Comparison of ENCODE assay signal across 8 mouse cellular contexts in the genomic region with DNA sequence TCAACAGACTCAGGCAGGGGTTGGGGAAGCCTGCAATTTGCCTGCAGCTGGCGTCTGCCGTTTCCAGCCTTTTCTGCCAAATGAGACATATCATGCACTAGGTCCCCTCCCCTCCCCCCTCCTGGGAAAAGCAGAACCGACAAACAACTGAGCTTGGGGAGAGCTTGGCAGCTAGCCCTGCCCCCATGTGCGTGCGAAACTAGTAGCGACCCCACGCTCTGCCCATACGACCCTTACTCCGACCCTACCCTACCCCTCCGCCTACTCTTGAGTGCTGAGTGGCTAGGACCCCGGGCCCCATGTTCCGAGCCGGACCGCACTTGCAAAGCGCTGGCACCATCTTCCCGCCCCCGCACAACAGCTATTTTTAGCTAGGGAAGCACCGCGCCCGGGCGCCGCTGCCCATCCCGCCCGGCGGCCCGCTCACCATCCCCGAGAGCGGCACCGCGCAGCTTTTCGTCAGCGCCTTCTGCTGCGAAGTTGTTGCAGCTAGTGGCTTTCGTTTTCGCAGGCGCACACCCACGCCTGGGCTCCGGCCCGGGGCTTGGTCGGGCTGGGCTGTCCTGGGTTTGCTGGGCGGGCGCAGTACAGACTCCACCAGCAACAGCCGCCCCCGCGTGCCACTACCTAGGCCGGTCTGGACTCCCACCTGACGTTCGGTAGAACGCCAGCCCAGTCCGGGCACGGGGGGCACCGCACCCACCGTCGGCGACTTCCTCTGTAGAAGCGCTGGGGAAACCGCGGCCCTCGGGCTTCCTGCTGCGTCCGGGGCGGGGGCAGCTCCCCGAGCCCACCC. TPM values are rescaled to one million over a fixed set of nuclear protein-coding genes. Genes with fewer than 3 reads are reported as not detected.
DNase-seq lines count a peak whose midpoint lies in the region; ATAC-seq and TF ChIP-seq lines count a peak whose summit lies in the region.

No protein-coding gene starts in this region.

- in situ Hi-C loops in ES-E14 (cut with MboI; ENCODE audit: low sequenced_read_pairs in 2 of 2, unreplicated experiment in 2 of 2) = no loop called here

- WGBS in forebrain, embryonic 13.5 days = 1% methylated on average over 63 of the region's 63 CpGs
- under 1% methylated on average over 63 of the region's 63 CpGs for WGBS in heart, postnatal 0 days
- WGBS in neural tube, embryonic 14.5 days = under 1% methylated on average over 56 of the region's 63 CpGs

- ATAC-seq in cerebellum, adult (ENCODE audit: insufficient number of reproducible peaks, low FRiP score, low TSS enrichment) = peak; percentile 64
- peak; percentile 73 for ATAC-seq in forebrain, embryonic 13.5 days
- peak; percentile 75 for ATAC-seq in heart, postnatal 0 days (ENCODE audit: insufficient read depth, low read depth)
- ATAC-seq in neural tube, embryonic 14.5 days (ENCODE audit: low read depth) = peak; percentile 69

- H3K4me3 ChIP-seq in ES-E14 (ENCODE audit: insufficient read depth in 1 of 2, low read depth in 1 of 2, low read length in 2 of 2, poor library complexity in 1 of 2, severe bottlenecking in 1 of 2) = peak overlapping the region; percentile 66 to 84
- H3K4me3 ChIP-seq in forebrain, embryonic 13.5 days = peak overlapping the region; percentile 59
- peak overlapping the region; percentile 84 for H3K4me3 ChIP-seq in heart, postnatal 0 days (ENCODE audit: low read depth, low read length)
- H3K4me3 ChIP-seq in neural tube, embryonic 14.5 days (ENCODE audit: low read depth, low read length) = peak overlapping the region; percentile 44

- DNase-seq in ES-E14 (ENCODE audit: low read depth, low spot score) = no peak
- DNase-seq in heart, postnatal 0 days (ENCODE audit: low spot score) = peak; percentile 44
- DNase-seq in kidney, postnatal 4 days = peak; percentile 78 to 86
- peak; percentile 73 to 78 for DNase-seq in lung, adult 18-20 months
- DNase-seq in testis, postnatal 10 days (ENCODE audit: low spot score) = peak; percentile 82

- peaks cover 18% of the 10 kb centered on the region; the same call in 1 of the 2 replicates for H3K27me3 ChIP-seq in forebrain, embryonic 13.5 days
- no peaks in the 10 kb centered on the region for H3K27me3 ChIP-seq in heart, postnatal 0 days (ENCODE audit: control insufficient read depth, insufficient read depth, low read length)
- no peaks in the 10 kb centered on the region for H3K27me3 ChIP-seq in neural tube, embryonic 14.5 days (ENCODE audit: control insufficient read depth, insufficient read depth, low read length)

- no peak for TF ChIP-seq EP300 in heart, postnatal 0 days (IDR thresholded peaks at IDR 0.05; ENCODE audit: low read depth)

- peaks cover 2 to 10% of the 10 kb centered on the region in 2 experiments; a peak in 1 of 4 replicates for H3K4me1 ChIP-seq in ES-E14 (ENCODE audit: control insufficient read depth in 2 of 2, insufficient read depth in 2 of 2, low read length in 2 of 2, poor library complexity in 1 of 2)
- H3K4me1 ChIP-seq in forebrain, embryonic 13.5 days = peaks cover 30% of the 10 kb centered on the region
- H3K4me1 ChIP-seq in heart, postnatal 0 days (ENCODE audit: control insufficient read depth, insufficient read depth) = peaks cover 11% of the 10 kb centered on the region
- H3K4me1 ChIP-seq in neural tube, embryonic 14.5 days (ENCODE audit: control insufficient read depth, insufficient read depth, low read length) = peaks cover 16% of the 10 kb centered on the region; the same call in 1 of the 2 replicates

- H3K27ac ChIP-seq in ES-E14 (ENCODE audit: insufficient read depth, low read depth, low read length, poor library complexity, severe bottlenecking) = no peak overlapping the region
- H3K27ac ChIP-seq in forebrain, embryonic 13.5 days = peak overlapping the region; percentile 77
- peak overlapping the region; percentile 73 for H3K27ac ChIP-seq in heart, postnatal 0 days (ENCODE audit: low read depth)
- peak overlapping the region; percentile 62 for H3K27ac ChIP-seq in neural tube, embryonic 14.5 days (ENCODE audit: low read depth, low read length)

- H3K9ac ChIP-seq in ES-E14 (ENCODE audit: insufficient read depth, low read depth, low read length, poor library complexity, severe bottlenecking) = peak overlapping the region; percentile 65
- H3K9ac ChIP-seq in forebrain, embryonic 13.5 days = peak overlapping the region; percentile 80
- H3K9ac ChIP-seq in heart, postnatal 0 days (replicated peaks; ENCODE audit: low read depth, low read length) = peak overlapping the region; percentile 76
- H3K9ac ChIP-seq in neural tube, embryonic 14.5 days (replicated peaks; ENCODE audit: low read depth, low read length) = peak overlapping the region; percentile 54

- peaks cover 26% of the 10 kb centered on the region; the same call in 1 of the 2 replicates for H3K36me3 ChIP-seq in ES-E14 (ENCODE audit: control insufficient read depth, insufficient read depth, low read length, poor library complexity, severe bottlenecking)
- H3K36me3 ChIP-seq in forebrain, embryonic 13.5 days (ENCODE audit: poor library complexity, severe bottlenecking) = peaks cover 28% of the 10 kb centered on the region
- H3K36me3 ChIP-seq in heart, postnatal 0 days (replicated peaks; ENCODE audit: control insufficient read depth, insufficient read depth, low read length) = peaks cover 19% of the 10 kb centered on the region
- peaks cover 5% of the 10 kb centered on the region; the same call in 1 of the 2 replicates for H3K36me3 ChIP-seq in neural tube, embryonic 14.5 days (ENCODE audit: control insufficient read depth, insufficient read depth, low read length)

- no peak for TF ChIP-seq CTCF in heart, postnatal 0 days (IDR thresholded peaks at IDR 0.05; ENCODE audit: low read depth)

- H3K9me3 ChIP-seq in ES-E14 (ENCODE audit: control insufficient read depth, insufficient read depth, low read depth, low read length) = no peaks in the 10 kb centered on the region
- H3K9me3 ChIP-seq in forebrain, embryonic 13.5 days (replicated peaks) = no peaks in the 10 kb centered on the region
- H3K9me3 ChIP-seq in heart, postnatal 0 days (replicated peaks; ENCODE audit: control insufficient read depth, low read length) = no peaks in the 10 kb centered on the region
- H3K9me3 ChIP-seq in neural tube, embryonic 14.5 days (ENCODE audit: control insufficient read depth, low read length) = no peaks in the 10 kb centered on the region

- peak overlapping the region; percentile 99 for H3K4me2 ChIP-seq in forebrain, embryonic 13.5 days
- peak overlapping the region; percentile 87 for H3K4me2 ChIP-seq in heart, postnatal 0 days (ENCODE audit: low read depth, low read length)
- H3K4me2 ChIP-seq in neural tube, embryonic 14.5 days (ENCODE audit: low read depth, low read length) = peak overlapping the region; percentile 96

TF ChIP-seq in ES-E14, 5 proteins besides CTCF, POLR2A, EP300 and RAD21:
- TF ChIP-seq ZC3H11A (IDR thresholded peaks at IDR 0.05; ENCODE audit: borderline replicate concordance, low read depth, low read length) (no peak), CHD2 (IDR thresholded peaks at IDR 0.05; ENCODE audit: low read depth, low read length) (no peak), ZNF384 (IDR thresholded peaks at IDR 0.05; ENCODE audit: low read depth, low read length) (no peak), HCFC1 (IDR thresholded peaks at IDR 0.05; ENCODE audit: borderline replicate concordance, insufficient read depth, low read length) (no peak), MAFK (IDR thresholded peaks at IDR 0.05; ENCODE audit: insufficient read depth, low read depth, low read length) (no peak)

RNA-seq across cellular contexts. Expression of a gene that starts 23.5 kb away (rescaled TPM):
- total RNA-seq in ES-E14 (2012; rRNA removed) = 10.4 and 20.1 TPM in 2 replicates
- 0.97 and 1.1 TPM in 2 replicates for polyA plus RNA-seq in forebrain, embryonic 13.5 days (2015; fragmentation: Nextera tagmentation; extraction: Ambion mirVana)
- 6.1 and 7.9 TPM in 2 replicates for total RNA-seq in heart, postnatal 0 days (2014; rRNA removed; ENCODE audit: low replicate concordance)
- 3.6 and 4.1 TPM in 2 replicates for polyA plus RNA-seq in heart, postnatal 0 days (2015; fragmentation: Nextera tagmentation; extraction: Ambion mirVana)
- 9.8 and 12.3 TPM in 2 replicates for polyA plus RNA-seq in neural tube, embryonic 14.5 days (2014; fragmentation: Nextera tagmentation; extraction: Ambion mirVana)
